Mouse (Mus musculus): ENCODE results near the gene Kcnh1. TPM values are rescaled to one million over a fixed set of nuclear protein-coding genes. Genes with fewer than 3 reads are reported as not detected.

Kcnh1 gene
- total and polyA plus RNA-seq, 3 experiments, result not detected

DNA sequence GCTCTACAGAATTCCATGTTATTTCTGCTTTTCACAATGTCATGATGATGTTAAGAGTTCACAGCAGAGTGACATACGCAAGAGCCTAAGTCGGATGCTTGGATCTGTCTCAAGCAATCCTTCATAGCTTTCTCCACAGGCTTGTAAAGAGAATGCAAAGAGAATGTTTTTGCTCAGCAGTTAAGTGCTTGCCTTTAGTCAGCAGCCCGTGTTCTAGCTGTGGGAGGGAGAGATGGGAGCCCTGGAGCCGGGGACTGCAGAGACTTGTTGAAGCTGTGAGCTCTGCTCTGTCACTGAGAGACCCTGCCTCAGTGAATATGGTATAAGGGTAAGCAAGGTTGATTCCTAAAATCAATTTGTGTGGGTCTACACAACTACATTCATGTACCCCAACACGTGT lies 78.3 kb downstream of the Kcnh1 start:
- Histone ChIP-seq H3K27me3 (replicated peaks) (peaks cover 84% of the 10 kb centered on the region), H3K4me3 (replicated peaks in 1 of 3; ENCODE audit: low read depth in 2 of 3, low read length in 2 of 3, poor library complexity in 1 of 3) (no peak overlapping the region), H3K36me3 (replicated peaks in 1 of 2; ENCODE audit: control insufficient read depth in 1 of 2, insufficient read depth in 1 of 2, low read length in 1 of 2) (no peaks in the 10 kb centered on the region), H3K9ac (ENCODE audit: insufficient read depth, low read depth) (no peak overlapping the region), H3K27ac (ENCODE audit: insufficient read depth, low read depth) (no peak overlapping the region), H3K4me1 (ENCODE audit: control insufficient read depth in 1 of 2, insufficient read depth in 2 of 2) (no peaks in the 10 kb centered on the region), H3K9me3 (replicated peaks; ENCODE audit: low read length) (no peaks in the 10 kb centered on the region), H3K79me2 (replicated peaks; ENCODE audit: control insufficient read depth, extremely low read depth, insufficient read depth, poor library complexity, severe bottlenecking) (no peaks in the 10 kb centered on the region), H3K4me2 (ENCODE audit: insufficient read depth, low read depth, poor library complexity, severe bottlenecking) (no peak overlapping the region)
- dilution Hi-C loops (cut with MboI; ENCODE audit: extremely low pct_ligation_motif_present, extremely low pct_unique_long_range_greater_than_20kb, low sequenced_read_pairs) (no loop called here), in situ Hi-C loops (cut with MboI; ENCODE audit: low pct_ligation_motif_present, low pct_unique_long_range_greater_than_20kb, low sequenced_read_pairs) (no loop called here)
- TF ChIP-seq EP300 (IDR thresholded peaks at IDR 0.05; ENCODE audit: low read length) (no peak), GABPA (IDR thresholded peaks at IDR 0.05; ENCODE audit: insufficient replicate concordance, low read depth, low read length) (no peak), NELFE (IDR thresholded peaks at IDR 0.05; ENCODE audit: low read depth, low read length) (no peak), ELF1 (IDR thresholded peaks at IDR 0.05; ENCODE audit: low read depth, low read length) (no peak), SIN3A (IDR thresholded peaks at IDR 0.05; ENCODE audit: low read length) (no peak)
- DNase-seq (ENCODE audit: extremely low read depth), result no peak

DNA sequence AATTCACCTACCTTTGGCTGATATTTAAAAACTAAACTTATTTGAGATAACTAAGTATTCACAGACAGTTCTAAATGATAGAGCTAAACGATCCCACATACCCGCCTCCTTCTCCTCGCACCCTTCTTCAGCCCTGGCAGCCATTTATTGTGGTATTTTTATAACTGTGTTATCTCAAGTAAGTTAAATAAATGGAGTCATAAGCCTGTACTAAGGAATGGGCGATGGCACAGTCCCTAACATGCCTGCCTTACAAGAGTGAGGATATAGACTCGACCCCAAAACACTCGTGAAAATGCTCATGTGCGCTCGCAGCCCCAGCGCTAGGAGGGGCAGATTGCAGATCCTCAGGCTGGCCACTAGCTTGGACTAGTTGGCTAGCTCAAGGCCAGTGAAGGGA lies 79.3 kb downstream of the Kcnh1 start:
- in situ Hi-C loops (cut with MboI; ENCODE audit: low pct_ligation_motif_present, low pct_unique_long_range_greater_than_20kb, low sequenced_read_pairs) (no loop called here), dilution Hi-C loops (cut with MboI; ENCODE audit: extremely low pct_ligation_motif_present, extremely low pct_unique_long_range_greater_than_20kb, low sequenced_read_pairs) (no loop called here)
- H3K4me1 ChIP-seq (ENCODE audit: control insufficient read depth in 1 of 2, insufficient read depth in 2 of 2), result no peaks in the 10 kb centered on the region
- H3K9ac ChIP-seq (ENCODE audit: insufficient read depth, low read depth), result no peak overlapping the region
- H3K27me3 ChIP-seq (replicated peaks), result peaks cover 82% of the 10 kb centered on the region
- no peak for TF ChIP-seq JUND (conservative IDR thresholded peaks at IDR 0.05; ENCODE audit: low read depth, low read length)
- TF ChIP-seq IRF4 (IDR thresholded peaks at IDR 0.05; ENCODE audit: low read depth, low read length), result no peak
- no peak for TF ChIP-seq POLR2A (IDR thresholded peaks at IDR 0.05; ENCODE audit: low read depth, low read length)
- no peak for TF ChIP-seq MEF2A (IDR thresholded peaks at IDR 0.05; ENCODE audit: borderline replicate concordance, low read depth, low read length)
- TF ChIP-seq MXI1 (IDR thresholded peaks at IDR 0.05; ENCODE audit: low read depth, low read length), result no peak
- H3K9me3 ChIP-seq (replicated peaks; ENCODE audit: low read length), result no peaks in the 10 kb centered on the region
- no peaks in the 10 kb centered on the region for H3K36me3 ChIP-seq (replicated peaks in 1 of 2; ENCODE audit: control insufficient read depth in 1 of 2, insufficient read depth in 1 of 2, low read length in 1 of 2)
- H3K79me2 ChIP-seq (replicated peaks; ENCODE audit: control insufficient read depth, extremely low read depth, insufficient read depth, poor library complexity, severe bottlenecking), result no peaks in the 10 kb centered on the region
- H3K27ac ChIP-seq (ENCODE audit: insufficient read depth, low read depth), result no peak overlapping the region
- H3K4me2 ChIP-seq (ENCODE audit: insufficient read depth, low read depth, poor library complexity, severe bottlenecking), result no peak overlapping the region
- no peak overlapping the region for H3K4me3 ChIP-seq (replicated peaks in 1 of 3; ENCODE audit: low read depth in 2 of 3, low read length in 2 of 3, poor library complexity in 1 of 3)
- no peak for DNase-seq (ENCODE audit: extremely low read depth)

DNA sequence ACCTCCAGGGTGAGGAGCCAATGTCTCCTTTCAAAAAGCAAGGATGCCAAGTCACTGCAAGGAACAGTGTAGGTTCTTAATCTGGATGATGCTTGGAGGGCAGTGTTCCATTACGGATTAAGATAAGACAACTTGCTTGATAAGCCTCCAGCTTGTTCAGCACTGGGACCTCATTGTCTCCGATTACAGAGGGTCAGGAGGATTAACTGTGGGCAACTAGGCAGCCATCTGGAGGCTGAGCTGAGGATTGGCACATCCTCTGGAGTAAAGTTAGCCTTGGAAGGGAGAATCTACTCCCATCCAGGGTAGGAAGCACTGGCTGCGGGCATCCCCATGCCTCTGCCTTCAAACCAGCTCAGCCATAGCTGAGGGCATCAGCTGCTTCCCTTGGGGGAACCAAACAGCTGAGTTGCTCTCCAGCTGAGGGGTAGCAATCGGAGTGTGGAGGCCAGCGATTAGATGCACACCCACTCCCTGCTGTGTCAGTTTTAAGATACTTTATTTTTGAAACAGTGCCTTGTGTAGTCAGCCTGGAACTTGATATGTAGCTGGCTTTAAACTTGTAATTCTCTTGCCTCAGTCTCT lies 87.3 kb downstream of the Kcnh1 start:
- no peak for TF ChIP-seq MAFK (IDR thresholded peaks at IDR 0.05; ENCODE audit: insufficient replicate concordance, low read length)
- TF ChIP-seq JUND (conservative IDR thresholded peaks at IDR 0.05; ENCODE audit: low read depth, low read length), result no peak
- TF ChIP-seq KAT2A (IDR thresholded peaks at IDR 0.05; ENCODE audit: insufficient replicate concordance, low read length), result no peak
- TF ChIP-seq USF1 (IDR thresholded peaks at IDR 0.05; ENCODE audit: low read depth, low read length), result no peak
- no peak for TF ChIP-seq MXI1 (IDR thresholded peaks at IDR 0.05; ENCODE audit: low read depth, low read length)
- TF ChIP-seq UBTF (IDR thresholded peaks at IDR 0.05; ENCODE audit: low read depth, low read length), result no peak
- no peak for TF ChIP-seq ZC3H11A (IDR thresholded peaks at IDR 0.05; ENCODE audit: low read depth, low read length)
- no peak for TF ChIP-seq CHD2 (IDR thresholded peaks at IDR 0.05; ENCODE audit: low read length)
- H3K4me2 ChIP-seq (ENCODE audit: insufficient read depth, low read depth, poor library complexity, severe bottlenecking), result no peak overlapping the region
- no peak overlapping the region for H3K27ac ChIP-seq (ENCODE audit: insufficient read depth, low read depth)
- H3K9me3 ChIP-seq (replicated peaks; ENCODE audit: low read length), result no peaks in the 10 kb centered on the region
- no peaks in the 10 kb centered on the region for H3K79me2 ChIP-seq (replicated peaks; ENCODE audit: control insufficient read depth, extremely low read depth, insufficient read depth, poor library complexity, severe bottlenecking)
- peaks cover 68% of the 10 kb centered on the region for H3K27me3 ChIP-seq (replicated peaks)
- H3K36me3 ChIP-seq (replicated peaks in 1 of 2; ENCODE audit: control insufficient read depth in 1 of 2, insufficient read depth in 1 of 2, low read length in 1 of 2), result no peaks in the 10 kb centered on the region
- dilution Hi-C loops (cut with MboI; ENCODE audit: extremely low pct_ligation_motif_present, extremely low pct_unique_long_range_greater_than_20kb, low sequenced_read_pairs), result no loop called here
- no peak overlapping the region for H3K9ac ChIP-seq (ENCODE audit: insufficient read depth, low read depth)
- H3K4me3 ChIP-seq (replicated peaks in 1 of 3; ENCODE audit: low read depth in 2 of 3, low read length in 2 of 3, poor library complexity in 1 of 3), result no peak overlapping the region
- no peaks in the 10 kb centered on the region for H3K4me1 ChIP-seq (ENCODE audit: control insufficient read depth in 1 of 2, insufficient read depth in 2 of 2)
- no peak for DNase-seq (ENCODE audit: extremely low read depth)
- in situ Hi-C loops (cut with MboI; ENCODE audit: low pct_ligation_motif_present, low pct_unique_long_range_greater_than_20kb, low sequenced_read_pairs), result no loop called here

Data from CH12.LX (cell line).